Mouse (Mus musculus) heart, embryonic 14.5 days (tissue): ENCODE data around the gene Sema5b. TPM values are rescaled to one million over a fixed set of nuclear protein-coding genes. Genes with fewer than 3 reads are reported as not detected.

Source experiments
- ATAC-seq: fragments of 200-750 bp; cut with Nextera tagmentation; 2 replicates; pipeline ENCODE4 v1.8.0; 2017; ENCODE audit warnings: low read depth, moderate TSS enrichment; ENCODE audit not compliant: insufficient number of reproducible peaks, insufficient read depth, low FRiP score
- H3K27ac ChIP-seq, 2 experiments: fragments of 200-500 bp in 1 of 2; fragments of 300-500 bp in 1 of 2; sonication (generic) in 1 of 2; replicated peaks in 1 of 2; 2 replicates each; pipeline ENCODE4 v1.5.1; 2012 to 2014; ENCODE audit warnings: low read depth in 2 of 2, low read length in 2 of 2, control low read depth in 1 of 2, mild to moderate bottlenecking in 1 of 2, mixed read lengths in 1 of 2; ENCODE audit not compliant: control insufficient read depth in 1 of 2, insufficient read depth in 1 of 2
- H3K27me3 ChIP-seq: fragments of 300-500 bp; sonication (generic); 2 replicates; pipeline ENCODE4 v1.6.1; 2014; ENCODE audit warnings: mild to moderate bottlenecking, low read length, control low read depth; ENCODE audit not compliant: control insufficient read depth, insufficient read depth
- H3K36me3 ChIP-seq: fragments of 300-500 bp; sonication (generic); 2 replicates; pipeline ENCODE4 v1.6.1; 2014; ENCODE audit warnings: mild to moderate bottlenecking, control low read depth, low read length, mixed read lengths; ENCODE audit not compliant: control insufficient read depth, insufficient read depth
- H3K4me1 ChIP-seq, 2 experiments: fragments of 200-500 bp in 1 of 2; fragments of 300-500 bp in 1 of 2; sonication (generic) in 1 of 2; 2 replicates each; pipeline ENCODE4 v1.6.1; 2012 to 2014; ENCODE audit warnings: low read length in 2 of 2, control low read depth in 1 of 2, mixed read lengths in 1 of 2; ENCODE audit not compliant: control insufficient read depth in 2 of 2, insufficient read depth in 2 of 2
- H3K4me2 ChIP-seq: fragments of 300-500 bp; sonication (generic); 2 replicates; pipeline ENCODE4 v1.6.1; 2014; ENCODE audit warnings: mild to moderate bottlenecking, low read length
- H3K4me3 ChIP-seq, 2 experiments: fragments of 200-500 bp in 1 of 2; fragments of 300-500 bp in 1 of 2; sonication (generic) in 1 of 2; 2 replicates each; pipeline ENCODE4 v1.5.1; 2012 to 2014; ENCODE audit warnings: low read length in 2 of 2, mild to moderate bottlenecking in 2 of 2, control low read depth in 1 of 2, low read depth in 1 of 2, moderate library complexity in 1 of 2; ENCODE audit not compliant: control insufficient read depth in 1 of 2, insufficient read depth in 1 of 2
- H3K9ac ChIP-seq: fragments of 300-500 bp; sonication (generic); 2 replicates; pipeline ENCODE4 v1.6.1; 2014; ENCODE audit warnings: mild to moderate bottlenecking, low read length
- H3K9me3 ChIP-seq: fragments of 300-500 bp; sonication (generic); 2 replicates; pipeline ENCODE4 v1.6.1; 2016; ENCODE audit warnings: low read length, control low read depth; ENCODE audit not compliant: control insufficient read depth
- WGBS: fragments of 180-500 bp; shearing (Covaris S2); extraction: QIAGEN DNeasy Blood & Tissue Kit; methylation state at CpG from one replicate; pipeline ENCODE4 v1.1.7; 2014; 5-methylcytosine and 5-hydroxymethylcytosine counted together
- polyA plus RNA-seq: library from polyadenylated mRNA; unstranded; fragments of >200 nt; fragmentation: Nextera tagmentation; extraction: Ambion mirVana; gene quantifications from 2 replicates; pipeline ENCODE4 v1.2.1, GENCODE M21; 2014

Sema5b gene
- polyA plus RNA-seq, 1 experiment from 2014 or later = 1.9 TPM

DNA sequence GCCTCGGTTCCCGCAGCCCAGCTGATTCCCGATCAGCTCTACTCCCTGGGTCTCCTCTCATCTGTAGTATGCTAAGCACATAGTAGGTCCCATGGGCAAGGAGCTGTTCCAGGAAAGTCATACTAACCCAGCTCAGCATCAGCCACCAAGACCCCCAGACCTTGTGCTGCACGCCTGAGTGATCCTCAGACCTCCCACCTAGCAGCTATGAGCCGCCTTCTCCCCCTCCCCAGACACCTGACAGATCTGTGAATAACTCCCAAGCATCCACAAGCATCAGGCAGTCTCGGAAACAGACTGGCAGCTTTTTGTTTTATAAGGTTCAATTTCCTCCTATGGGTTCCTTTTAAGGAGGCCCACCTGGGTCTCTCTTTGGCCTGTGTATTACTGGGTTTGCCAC, 83.9 kb downstream of the Sema5b start:
- Histone ChIP-seq H3K27me3 (peaks cover 6% of the 10 kb centered on the region; the same call in 1 of the 2 replicates), H3K4me3 (no peak overlapping the region), H3K9ac (no peak overlapping the region), H3K4me1 (no peaks in the 10 kb centered on the region), H3K4me2 (no peak overlapping the region), H3K27ac (no peak overlapping the region), H3K36me3 (no peaks in the 10 kb centered on the region), H3K9me3 (no peaks in the 10 kb centered on the region)
- ATAC-seq = no peak
- 84% methylated on average over 6 of the region's 6 CpGs for WGBS

DNA sequence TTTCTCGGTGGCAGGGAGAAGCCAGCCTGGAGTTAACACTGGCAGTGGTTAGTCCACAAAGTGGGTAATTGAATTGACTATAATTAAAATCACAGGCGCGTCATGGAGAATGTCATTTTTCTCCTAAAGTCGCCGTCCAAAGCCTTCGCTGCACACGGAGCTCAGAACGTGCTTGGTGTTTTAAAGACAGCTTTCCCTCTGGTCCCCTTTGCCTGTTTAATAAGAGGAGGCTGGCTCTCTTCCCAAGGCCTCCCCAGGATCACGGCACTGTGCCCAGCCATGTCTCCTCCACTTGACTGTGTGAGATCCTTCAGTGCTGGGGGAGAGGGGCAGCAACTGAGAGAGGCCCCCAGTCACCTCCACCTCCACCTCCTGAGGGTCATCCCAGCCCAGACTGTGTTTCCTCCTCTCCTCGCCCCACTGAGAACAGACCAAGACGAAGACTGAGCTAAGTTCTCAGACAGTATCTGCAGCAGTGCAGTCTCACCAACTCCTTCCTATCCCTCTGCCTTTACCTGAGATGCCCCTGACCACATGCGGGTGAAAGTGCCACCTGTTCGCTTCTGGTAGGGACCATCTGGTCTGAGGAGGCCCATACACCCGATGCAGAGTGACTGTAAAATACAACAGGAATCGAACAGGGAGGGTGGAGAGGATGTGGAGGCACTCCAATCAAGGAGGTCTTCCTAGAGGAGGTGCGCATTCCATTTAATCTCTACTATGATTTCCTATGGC, 84.5 kb downstream of the Sema5b start:
- Histone ChIP-seq H3K4me2 (no peak overlapping the region), H3K9me3 (no peaks in the 10 kb centered on the region), H3K4me1 (no peaks in the 10 kb centered on the region; a peak in 1 of 4 replicates), H3K9ac (no peak overlapping the region), H3K27me3 (peaks cover 6% of the 10 kb centered on the region; the same call in 1 of the 2 replicates), H3K4me3 (no peak overlapping the region), H3K36me3 (no peaks in the 10 kb centered on the region), H3K27ac (no peak overlapping the region)
- ATAC-seq = no peak
- WGBS = 78% methylated on average over 16 of the region's 16 CpGs

DNA sequence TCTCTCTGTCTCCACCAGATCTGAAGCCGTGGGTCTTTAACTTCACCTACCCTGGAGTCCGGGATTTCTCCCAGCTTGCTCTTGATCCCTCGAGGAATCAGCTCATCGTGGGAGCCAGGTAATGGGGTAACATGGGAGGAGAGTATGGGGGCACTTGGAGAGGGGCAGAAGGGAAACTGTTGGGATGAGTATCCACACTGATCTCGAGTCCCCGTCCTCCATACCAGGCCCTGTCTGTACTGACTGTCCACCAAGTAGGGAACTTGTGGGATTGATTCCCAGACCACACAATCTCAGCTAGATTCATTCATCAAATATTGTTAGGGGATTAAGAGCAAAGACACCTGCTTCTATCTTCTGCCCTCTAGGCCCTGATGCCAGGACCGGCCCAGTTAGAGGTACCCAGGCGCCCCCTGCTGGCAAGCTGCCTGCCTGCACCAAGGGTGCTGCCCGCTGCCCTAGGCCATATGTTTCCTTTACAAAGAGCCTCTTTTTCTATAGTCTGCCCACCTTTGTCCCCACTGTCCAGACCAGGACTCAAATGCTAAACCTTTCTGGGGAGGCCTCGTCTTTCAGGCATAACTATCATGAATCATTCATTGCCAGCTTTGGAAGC, 87.2 kb downstream of the Sema5b start:
- H3K9me3 ChIP-seq = no peaks in the 10 kb centered on the region
- no peaks in the 10 kb centered on the region for H3K36me3 ChIP-seq
- ATAC-seq = no peak
- no peak overlapping the region for H3K4me3 ChIP-seq
- no peak overlapping the region for H3K4me2 ChIP-seq
- no peak overlapping the region for H3K9ac ChIP-seq
- H3K27ac ChIP-seq = no peak overlapping the region
- peaks cover 6% of the 10 kb centered on the region; the same call in 1 of the 2 replicates for H3K27me3 ChIP-seq
- WGBS = 36% methylated on average over 10 of the region's 10 CpGs
- H3K4me1 ChIP-seq = peaks cover 3 to 6% of the 10 kb centered on the region in 2 experiments; a peak in 3 of 4 replicates

DNA sequence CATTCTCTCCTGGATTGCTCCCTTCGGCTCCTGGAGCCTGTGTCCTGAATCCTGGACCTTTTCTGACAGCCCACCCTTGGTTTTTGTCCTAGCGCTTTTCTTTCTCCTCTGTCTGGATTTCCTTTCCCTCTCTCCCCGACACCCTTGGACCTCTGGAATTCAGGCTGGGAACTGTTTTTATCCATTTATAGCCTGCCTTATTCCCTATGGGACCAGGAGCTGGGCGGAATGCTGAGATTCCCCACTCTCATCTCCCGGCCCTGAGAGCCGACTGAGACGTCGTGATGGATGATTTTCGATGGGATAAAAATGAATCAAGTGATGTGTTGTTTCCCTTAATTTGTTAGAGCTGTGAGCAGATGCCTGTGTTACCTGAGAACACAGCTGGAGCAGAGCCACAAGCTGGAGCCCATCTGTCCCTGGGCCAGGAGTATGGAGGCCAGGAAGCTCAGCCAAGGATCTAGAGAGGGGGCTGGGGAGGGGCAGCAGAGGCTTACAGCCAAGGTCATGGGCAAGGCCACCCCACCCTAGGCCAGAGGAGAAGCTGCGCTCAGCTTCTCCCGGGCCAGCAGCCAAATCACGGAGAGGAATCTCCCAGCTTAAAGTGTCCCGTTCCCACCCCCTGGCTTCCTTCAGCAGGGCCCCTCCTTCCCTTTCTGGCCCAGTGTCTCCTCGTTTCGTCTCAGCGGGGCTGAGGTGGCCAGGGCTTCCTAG, 89.7 kb downstream of the Sema5b start:
- no peak for ATAC-seq
- no peak overlapping the region for H3K27ac ChIP-seq

DNA sequence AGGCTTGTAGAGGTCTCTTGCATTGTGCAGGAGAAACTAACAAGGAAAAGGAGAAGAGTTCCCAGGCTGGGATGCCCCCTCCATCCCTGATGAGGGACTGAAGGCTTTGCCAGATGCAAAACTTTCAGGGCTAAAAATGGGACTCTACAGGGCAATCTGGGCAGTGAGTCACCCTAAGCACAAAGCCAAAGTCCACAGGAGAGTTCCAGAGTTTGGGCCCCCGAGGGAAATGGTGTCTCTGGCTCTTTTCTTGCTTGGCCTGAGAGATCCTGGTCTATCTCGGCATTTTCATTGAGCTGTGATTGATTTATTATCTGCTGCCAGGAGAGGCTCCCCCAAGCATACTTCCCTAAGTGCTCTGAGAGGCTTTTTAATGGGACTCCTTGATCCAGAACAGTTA, 92.1 kb downstream of the Sema5b start:
- no peak overlapping the region for H3K4me3 ChIP-seq
- peaks cover 3 to 6% of the 10 kb centered on the region in 2 experiments; a peak in 3 of 4 replicates for H3K4me1 ChIP-seq
- H3K4me2 ChIP-seq = no peak overlapping the region
- no peaks in the 10 kb centered on the region for H3K27me3 ChIP-seq
- no peak overlapping the region for H3K9ac ChIP-seq
- ATAC-seq = no peak
- WGBS = 37% methylated on average over 2 of the region's 2 CpGs
- H3K9me3 ChIP-seq = no peaks in the 10 kb centered on the region
- H3K36me3 ChIP-seq = no peaks in the 10 kb centered on the region
- no peak overlapping the region for H3K27ac ChIP-seq

More for the DNA sequence above, 89.7 kb downstream of the Sema5b start:
- peak overlapping the region; percentile 8; the same call in 1 of the 2 replicates for H3K4me2 ChIP-seq
- 0 out of 2 replicates have a peak, but pooled peaks cover 6% of the 10 kb centered on the region for H3K27me3 ChIP-seq
- 46% methylated on average over 16 of the region's 16 CpGs for WGBS
- H3K36me3 ChIP-seq = no peaks in the 10 kb centered on the region
- H3K9ac ChIP-seq = no peak overlapping the region
- H3K9me3 ChIP-seq = no peaks in the 10 kb centered on the region
- peaks cover 3 to 6% of the 10 kb centered on the region in 2 experiments; a peak in 3 of 4 replicates for H3K4me1 ChIP-seq
- H3K4me3 ChIP-seq = no peak overlapping the region

DNA sequence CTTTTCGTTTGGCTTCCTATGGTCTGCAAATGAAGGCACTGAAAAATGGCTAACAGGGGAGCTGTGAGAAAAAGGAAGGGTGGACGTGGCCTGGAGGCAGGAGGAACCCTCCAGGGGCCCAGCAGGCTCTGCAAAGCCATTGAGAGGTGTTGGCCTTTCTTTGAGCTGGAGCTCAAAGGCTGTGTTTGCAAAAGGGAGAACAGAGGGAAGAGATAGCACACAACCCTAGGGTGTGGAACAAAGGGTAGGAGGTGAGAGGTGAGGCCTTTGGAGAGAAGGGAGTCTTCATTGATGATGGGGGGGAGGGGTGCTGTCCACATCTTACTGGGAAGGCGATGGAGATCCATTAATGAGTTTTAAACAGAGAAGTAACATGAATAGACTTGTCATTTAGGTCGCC, 94.0 kb downstream of the Sema5b start:
- Histone ChIP-seq H3K27me3 (no peaks in the 10 kb centered on the region), H3K4me3 (no peak overlapping the region), H3K9ac (no peak overlapping the region), H3K36me3 (no peaks in the 10 kb centered on the region), H3K4me2 (no peak overlapping the region), H3K27ac (no peak overlapping the region), H3K4me1 (peaks cover 3 to 6% of the 10 kb centered on the region in 2 experiments; a peak in 3 of 4 replicates), H3K9me3 (no peaks in the 10 kb centered on the region)
- ATAC-seq = no peak
- WGBS = 55% methylated on average over 4 of the region's 4 CpGs

DNA sequence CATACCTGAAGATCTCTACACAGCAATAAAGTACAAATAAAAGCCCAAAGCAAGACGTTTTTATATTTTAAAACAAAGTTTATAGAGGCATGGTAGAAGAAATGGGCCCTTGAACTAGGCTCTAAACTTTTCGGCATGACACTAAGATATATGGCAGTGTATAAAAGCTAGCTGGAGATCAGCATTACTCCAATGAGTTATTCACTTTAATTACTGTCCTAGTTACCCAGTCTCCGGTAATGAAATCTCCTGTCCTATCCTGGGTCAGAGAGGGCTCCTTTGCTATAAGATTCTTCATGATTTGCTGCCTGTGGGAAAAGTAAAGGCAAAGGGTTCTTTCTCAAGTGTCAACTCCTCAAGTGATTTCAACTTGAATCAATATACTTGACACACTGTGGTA, 98.6 kb downstream of the Sema5b start:
- WGBS = 67% methylated on average over 3 of the region's 3 CpGs
- H3K4me1 ChIP-seq = no peaks in the 10 kb centered on the region

More for the DNA sequence above, 98.6 kb downstream of the Sema5b start:
- Histone ChIP-seq H3K4me3 (no peak overlapping the region), H3K4me2 (no peak overlapping the region), H3K9ac (no peak overlapping the region), H3K36me3 (no peaks in the 10 kb centered on the region), H3K9me3 (no peaks in the 10 kb centered on the region), H3K27ac (no peak overlapping the region), H3K27me3 (no peaks in the 10 kb centered on the region)
- no peak for ATAC-seq
